Mouse (Mus musculus): ENCODE data around the gene Poldip2. TPM values are rescaled to one million over a fixed set of nuclear protein-coding genes. Genes with fewer than 3 reads are reported as not detected.

The Poldip2 gene
- polyA plus RNA-seq, 2 experiments, result 111 to 166 TPM

DNA sequence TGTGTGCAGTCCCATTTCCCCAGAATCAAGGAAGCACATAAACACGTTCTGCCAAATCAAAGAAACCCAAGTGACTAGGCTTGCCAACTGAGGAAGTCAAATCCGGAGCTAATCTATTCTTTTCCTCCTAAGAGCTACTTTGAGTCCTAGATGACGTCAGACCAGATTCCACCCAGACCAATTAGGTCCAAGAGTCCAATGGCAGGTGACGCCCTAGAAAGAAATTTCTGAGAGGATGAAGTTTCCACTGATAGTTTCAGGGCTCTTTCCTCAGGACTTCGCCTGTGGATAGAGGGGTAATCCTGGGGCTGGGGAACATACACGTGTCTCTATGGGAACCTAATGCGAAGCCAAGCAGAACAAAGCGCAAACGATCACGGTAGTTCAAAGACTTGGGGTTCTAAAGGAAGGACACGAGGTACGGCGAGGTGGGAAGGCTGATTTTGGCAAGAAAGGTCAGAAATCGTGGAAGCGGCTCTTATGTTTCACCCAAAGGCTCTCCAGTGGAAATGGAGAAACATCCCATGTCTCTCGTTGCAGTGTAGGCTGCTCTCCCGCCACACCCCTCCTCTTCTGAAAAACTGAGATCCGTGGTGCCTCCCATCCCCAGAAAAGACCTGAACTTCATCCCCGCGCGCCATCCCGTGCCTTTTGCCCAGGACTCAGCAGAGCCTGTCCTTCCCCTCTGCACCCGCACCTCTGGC is 23.5 kb downstream of the Poldip2 start:
- Histone ChIP-seq H3K9ac (ENCODE audit: low read depth, low read length, severe bottlenecking) (peak overlapping the region; percentile 87), H3K4me2 (replicated peaks; ENCODE audit: low read depth, low read length, severe bottlenecking) (peak overlapping the region; percentile 65), H3K27me3 (ENCODE audit: control insufficient read depth, insufficient read depth, low read length) (no peaks in the 10 kb centered on the region), H3K4me3 (replicated peaks; ENCODE audit: low read length) (peak overlapping the region; percentile 81), H3K4me1 (ENCODE audit: control insufficient read depth, insufficient read depth, low read length) (peaks cover 18% of the 10 kb centered on the region), H3K27ac (replicated peaks; ENCODE audit: low read depth, low read length) (peak overlapping the region; percentile 92), H3K36me3 (ENCODE audit: control insufficient read depth, insufficient read depth, low read length) (peaks cover 33% of the 10 kb centered on the region), H3K9me3 (ENCODE audit: control insufficient read depth, low read length) (no peaks in the 10 kb centered on the region)
- TF ChIP-seq POLR2A (IDR thresholded peaks at IDR 0.05; ENCODE audit: borderline replicate concordance, extremely low read depth, insufficient read depth, insufficient read length), result no peak
- DNase-seq (ENCODE audit: low spot score) (peak; percentile 74), ATAC-seq (ENCODE audit: low FRiP score, low read depth) (peak; percentile 51; the same call in 1 of the 2 replicates)
- WGBS, result under 1% methylated on average over 23 of the region's 23 CpGs

DNA sequence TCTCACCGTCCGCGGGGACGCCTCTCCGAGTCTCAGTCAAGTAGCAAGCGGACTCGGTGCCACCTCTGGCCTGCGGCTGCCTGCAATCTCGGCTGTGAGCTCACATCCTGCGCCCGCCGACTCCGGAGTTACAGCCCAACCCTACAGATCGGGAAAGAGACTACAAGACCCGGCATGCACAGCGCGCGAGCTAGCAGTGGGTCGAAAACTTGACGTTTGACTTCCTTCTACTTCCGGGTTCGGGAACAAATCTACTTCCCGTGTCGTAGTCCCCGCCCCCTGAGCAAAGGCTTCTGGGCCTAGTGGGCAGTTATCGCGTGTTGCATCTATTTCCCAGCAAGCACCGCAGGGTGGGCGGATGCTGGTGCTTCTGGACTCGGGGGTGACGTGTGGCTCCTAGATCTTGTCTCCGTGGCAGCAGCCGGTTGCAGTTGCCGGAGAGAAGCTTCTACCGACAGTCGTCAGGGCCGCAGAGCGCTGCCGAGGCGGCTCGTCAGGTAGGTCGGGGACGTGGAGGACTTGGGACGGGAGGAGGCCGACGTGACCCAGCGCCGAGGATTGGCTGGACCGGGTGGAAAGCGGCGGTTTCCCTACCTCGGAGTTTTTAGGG is 24.2 kb downstream of the Poldip2 start, which contains the start of the genes Tnfaip1 and Ift20:
Gene Tnfaip1, minus strand, starts transcription at position 253 of the 610 bp plus-strand sequence.
Gene Ift20, plus strand, starts transcription at position 282 of the 610 bp plus-strand sequence.
- ATAC-seq (ENCODE audit: low FRiP score, low read depth) (peak; percentile 97), DNase-seq (ENCODE audit: low spot score) (peak; percentile 100)
- Histone ChIP-seq H3K27ac (replicated peaks; ENCODE audit: low read depth, low read length) (peak within 1 kb of the TSS; percentile 92), H3K4me1 (ENCODE audit: control insufficient read depth, insufficient read depth, low read length) (peaks cover 18% of the 10 kb centered on the region), H3K36me3 (ENCODE audit: control insufficient read depth, insufficient read depth, low read length) (peaks cover 32% of the 10 kb centered on the region), H3K4me2 (replicated peaks; ENCODE audit: low read depth, low read length, severe bottlenecking) (peak within 1 kb of the TSS; percentile 74), H3K9ac (ENCODE audit: low read depth, low read length, severe bottlenecking) (peak within 1 kb of the TSS; percentile 87), H3K4me3 (replicated peaks; ENCODE audit: low read length) (peak within 1 kb of the TSS; percentile 81), H3K9me3 (ENCODE audit: control insufficient read depth, low read length) (no peaks in the 10 kb centered on the region), H3K27me3 (ENCODE audit: control insufficient read depth, insufficient read depth, low read length) (no peaks in the 10 kb centered on the region)
- TF ChIP-seq POLR2A (IDR thresholded peaks at IDR 0.05; ENCODE audit: borderline replicate concordance, extremely low read depth, insufficient read depth, insufficient read length), result peak; percentile 54; the same call in 1 of the 2 replicates
- WGBS, result under 1% methylated on average over 52 of the region's 52 CpGs

DNA sequence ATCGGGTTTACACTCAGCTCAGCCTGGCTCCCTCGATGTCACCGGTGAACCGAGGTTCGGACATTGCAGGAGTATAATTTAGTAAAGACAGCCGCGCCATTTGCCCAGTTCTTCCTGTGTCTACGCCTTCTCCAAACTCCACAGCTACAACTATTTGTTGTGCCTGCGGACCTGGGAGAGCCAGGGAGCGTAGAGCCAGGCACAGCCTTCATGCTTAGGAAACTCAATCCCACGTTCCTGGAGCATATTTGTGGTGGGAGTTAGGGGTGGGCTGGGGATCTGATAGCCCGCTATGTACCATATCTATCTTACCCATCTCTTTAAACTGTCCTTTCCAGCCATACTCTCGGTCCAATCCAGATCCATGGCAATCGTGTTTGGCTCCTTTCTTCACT is 24.7 kb downstream of the Poldip2 start:
- ATAC-seq (ENCODE audit: low FRiP score, low read depth), result no peak
- TF ChIP-seq POLR2A (IDR thresholded peaks at IDR 0.05; ENCODE audit: borderline replicate concordance, extremely low read depth, insufficient read depth, insufficient read length), result no peak
- H3K36me3 ChIP-seq (ENCODE audit: control insufficient read depth, insufficient read depth, low read length), result peaks cover 32% of the 10 kb centered on the region
- no peaks in the 10 kb centered on the region for H3K27me3 ChIP-seq (ENCODE audit: control insufficient read depth, insufficient read depth, low read length)
- DNase-seq (ENCODE audit: low spot score), result no peak
- H3K27ac ChIP-seq (replicated peaks; ENCODE audit: low read depth, low read length), result peak overlapping the region; percentile 86
- H3K4me2 ChIP-seq (replicated peaks; ENCODE audit: low read depth, low read length, severe bottlenecking), result peak overlapping the region; percentile 74
- peak overlapping the region; percentile 81 for H3K4me3 ChIP-seq (replicated peaks; ENCODE audit: low read length)
- peaks cover 18% of the 10 kb centered on the region for H3K4me1 ChIP-seq (ENCODE audit: control insufficient read depth, insufficient read depth, low read length)
- peak overlapping the region; percentile 87 for H3K9ac ChIP-seq (ENCODE audit: low read depth, low read length, severe bottlenecking)
- H3K9me3 ChIP-seq (ENCODE audit: control insufficient read depth, low read length), result no peaks in the 10 kb centered on the region
- WGBS, result 1% methylated on average over 14 of the region's 14 CpGs

DNA sequence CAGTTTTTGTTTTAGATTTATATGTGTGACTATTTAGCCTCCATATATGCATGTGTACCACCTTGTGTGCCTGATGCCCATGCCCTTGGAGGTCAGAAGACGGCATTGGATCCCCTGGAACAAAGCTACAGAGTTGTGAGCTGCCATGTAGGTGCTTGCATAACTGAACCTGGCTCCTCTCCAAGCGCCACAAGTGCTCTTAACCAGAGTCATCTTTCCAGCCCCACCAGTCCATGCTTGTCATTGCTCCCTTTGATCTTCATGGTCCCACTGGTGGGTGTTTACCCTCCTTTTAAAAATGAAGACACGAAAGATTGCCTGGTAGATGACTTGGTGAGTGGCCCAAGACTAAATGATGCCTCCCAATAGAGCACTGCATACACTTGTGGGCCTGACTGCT is 28.4 kb downstream of the Poldip2 start:
- 78% methylated on average over 3 of the region's 3 CpGs for WGBS

DNA sequence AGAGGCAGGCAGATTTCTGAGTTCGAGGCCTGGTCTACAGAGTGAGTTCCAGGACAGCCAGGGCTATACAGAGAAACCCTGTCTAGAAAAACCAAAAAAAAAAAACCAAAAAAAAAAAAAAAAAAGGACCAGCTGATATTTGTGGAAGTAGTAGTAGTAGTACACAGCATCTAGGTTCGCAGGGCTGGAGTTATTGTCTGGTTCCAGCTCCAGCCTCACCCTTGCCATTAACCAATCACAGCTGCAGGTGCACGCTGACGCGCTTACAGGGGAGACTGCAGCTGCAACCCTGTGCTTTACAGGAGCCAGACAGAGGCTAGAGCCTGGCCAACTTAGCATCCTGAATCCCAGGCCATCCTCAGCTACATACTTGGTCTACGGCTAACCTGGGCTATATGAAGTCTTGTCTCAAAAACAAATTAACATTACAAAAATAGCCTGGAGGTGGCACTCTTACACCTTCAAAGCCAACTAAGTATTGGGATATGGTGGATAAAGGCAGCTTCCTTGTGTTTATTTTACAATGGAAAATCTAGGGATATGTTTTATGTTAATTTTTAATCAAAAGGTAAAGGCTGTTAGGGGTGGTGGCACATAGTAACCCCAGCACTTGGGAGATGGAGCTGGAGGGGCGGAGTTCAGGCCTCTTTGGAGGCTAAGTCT is 32.6 kb downstream of the Poldip2 start:
- no peak for TF ChIP-seq POLR2A (IDR thresholded peaks at IDR 0.05; ENCODE audit: borderline replicate concordance, extremely low read depth, insufficient read depth, insufficient read length)

More for the DNA sequence above, 28.4 kb downstream of the Poldip2 start:
- no peak for TF ChIP-seq POLR2A (IDR thresholded peaks at IDR 0.05; ENCODE audit: borderline replicate concordance, extremely low read depth, insufficient read depth, insufficient read length)
- DNase-seq (ENCODE audit: low spot score) (no peak), ATAC-seq (ENCODE audit: low FRiP score, low read depth) (no peak)
- Histone ChIP-seq H3K36me3 (ENCODE audit: control insufficient read depth, insufficient read depth, low read length) (peaks cover 52% of the 10 kb centered on the region), H3K9me3 (ENCODE audit: control insufficient read depth, low read length) (no peaks in the 10 kb centered on the region), H3K27ac (replicated peaks; ENCODE audit: low read depth, low read length) (no peak overlapping the region), H3K27me3 (ENCODE audit: control insufficient read depth, insufficient read depth, low read length) (no peaks in the 10 kb centered on the region), H3K4me2 (replicated peaks; ENCODE audit: low read depth, low read length, severe bottlenecking) (no peak overlapping the region), H3K4me1 (ENCODE audit: control insufficient read depth, insufficient read depth, low read length) (peaks cover 10% of the 10 kb centered on the region; the same call in 1 of the 2 replicates), H3K4me3 (replicated peaks; ENCODE audit: low read length) (no peak overlapping the region), H3K9ac (ENCODE audit: low read depth, low read length, severe bottlenecking) (no peak overlapping the region)

More for the DNA sequence above, 32.6 kb downstream of the Poldip2 start:
- Histone ChIP-seq H3K36me3 (ENCODE audit: control insufficient read depth, insufficient read depth, low read length) (peaks cover 43% of the 10 kb centered on the region), H3K4me1 (ENCODE audit: control insufficient read depth, insufficient read depth, low read length) (peaks cover 9% of the 10 kb centered on the region), H3K27ac (replicated peaks; ENCODE audit: low read depth, low read length) (no peak overlapping the region), H3K9me3 (ENCODE audit: control insufficient read depth, low read length) (no peaks in the 10 kb centered on the region), H3K27me3 (ENCODE audit: control insufficient read depth, insufficient read depth, low read length) (no peaks in the 10 kb centered on the region), H3K4me3 (replicated peaks; ENCODE audit: low read length) (no peak overlapping the region), H3K4me2 (replicated peaks; ENCODE audit: low read depth, low read length, severe bottlenecking) (no peak overlapping the region), H3K9ac (ENCODE audit: low read depth, low read length, severe bottlenecking) (no peak overlapping the region)
- DNase-seq (ENCODE audit: low spot score) (no peak), ATAC-seq (ENCODE audit: low FRiP score, low read depth) (no peak; the same call in 1 of the 2 replicates)
- 91% methylated on average over 7 of the region's 7 CpGs for WGBS
